Mouse (Mus musculus) hindbrain, embryonic 11.5 days (tissue): ENCODE measurements at regions not wholly inside any gene's neighbourhood (a gene's known extent, or its start where the extent isn't known, plus 50 kb on each side); places are given as distances from the start of the nearest gene placed in this dataset.

Experiments used
- ATAC-seq: fragments of 200-750 bp; cut with Nextera tagmentation; 2 replicates; pipeline ENCODE4 v1.8.0; 2017; ENCODE audit warnings: mild to moderate bottlenecking, moderate TSS enrichment, moderate library complexity; ENCODE audit not compliant: low FRiP score
- DNase-seq: peaks from one replicate; pipeline ENCODE4 v3.0.0-alpha.2; 2015; ENCODE audit warnings: low spot score
- H3K27ac ChIP-seq: fragments of 300-500 bp; sonication (generic); 2 replicates; pipeline ENCODE4 v1.5.1; 2014; ENCODE audit warnings: mild to moderate bottlenecking, low read depth, low read length
- H3K27me3 ChIP-seq: fragments of 300-500 bp; sonication (generic); 2 replicates; pipeline ENCODE4 v1.6.1; 2014; ENCODE audit warnings: mild to moderate bottlenecking, low read length, moderate library complexity, mixed read lengths; ENCODE audit not compliant: control insufficient read depth, insufficient read depth
- H3K36me3 ChIP-seq: fragments of 300-500 bp; sonication (generic); 2 replicates; pipeline ENCODE4 v1.6.1; 2014; ENCODE audit warnings: mild to moderate bottlenecking, low read length, moderate library complexity, mixed read lengths; ENCODE audit not compliant: control insufficient read depth, insufficient read depth
- H3K4me1 ChIP-seq: fragments of 300-500 bp; sonication (generic); replicated peaks from 2 replicates; pipeline ENCODE4 v1.6.1; 2014; ENCODE audit warnings: low read length, mixed read lengths; ENCODE audit not compliant: control insufficient read depth, insufficient read depth
- H3K4me2 ChIP-seq: fragments of 300-500 bp; sonication (generic); replicated peaks from 2 replicates; pipeline ENCODE4 v1.6.1; 2014; ENCODE audit warnings: mild to moderate bottlenecking, low read depth, low read length
- H3K4me3 ChIP-seq: fragments of 300-500 bp; sonication (generic); 2 replicates; pipeline ENCODE4 v1.5.1; 2014; ENCODE audit warnings: low read depth, low read length
- H3K9ac ChIP-seq: fragments of 300-500 bp; sonication (generic); 2 replicates; pipeline ENCODE4 v1.6.1; 2014; ENCODE audit warnings: low read depth, low read length
- H3K9me3 ChIP-seq: fragments of 300-500 bp; sonication (generic); 2 replicates; pipeline ENCODE4 v1.6.1; 2016; ENCODE audit warnings: low read length; ENCODE audit not compliant: control insufficient read depth
- WGBS: fragments of 180-500 bp; shearing (Covaris S2); extraction: QIAGEN DNeasy Blood & Tissue Kit; methylation state at CpG from one replicate; pipeline ENCODE4 v1.1.7; 2014; 5-methylcytosine and 5-hydroxymethylcytosine counted together

- Histone ChIP-seq H3K27ac (no peak overlapping the region), H3K4me3 (no peak overlapping the region), H3K36me3 (no peaks in the 10 kb centered on the region), H3K9ac (no peak overlapping the region), H3K9me3 (no peaks in the 10 kb centered on the region), H3K27me3 (no peaks in the 10 kb centered on the region), H3K4me2 (no peak overlapping the region), H3K4me1 (no peaks in the 10 kb centered on the region)
- DNase-seq (no peak), ATAC-seq (no peak)
- WGBS, result 84% methylated on average over 4 of the region's 4 CpGs
These were observed 318.0 kb upstream of the Npvf start for GRCm38 (mm10) chr6:50972268-50972667.

GRCm38 (mm10) chr6:50973231-50973654, 319.0 kb upstream of the Npvf start:
- Histone ChIP-seq H3K9me3 (no peaks in the 10 kb centered on the region), H3K4me1 (no peaks in the 10 kb centered on the region), H3K9ac (no peak overlapping the region), H3K36me3 (no peaks in the 10 kb centered on the region), H3K4me3 (no peak overlapping the region), H3K27ac (no peak overlapping the region), H3K4me2 (no peak overlapping the region), H3K27me3 (no peaks in the 10 kb centered on the region)
- ATAC-seq (no peak), DNase-seq (no peak)
- WGBS, result 95% methylated on average over 2 of the region's 2 CpGs

GRCm38 (mm10) chr6:50973815-50974214, 319.6 kb upstream of the Npvf start:
- Histone ChIP-seq H3K4me2 (no peak overlapping the region), H3K27ac (no peak overlapping the region)

GRCm38 (mm10) chr6:50974961-50975360, 320.7 kb upstream of the Npvf start:
- no peak overlapping the region for H3K4me3 ChIP-seq
- ATAC-seq, result no peak
- H3K36me3 ChIP-seq, result no peaks in the 10 kb centered on the region
- DNase-seq, result no peak
- no peak overlapping the region for H3K27ac ChIP-seq
- H3K9ac ChIP-seq, result no peak overlapping the region
- WGBS, result 3% methylated on average over 1 of the region's 1 CpGs
- no peaks in the 10 kb centered on the region for H3K27me3 ChIP-seq
- no peaks in the 10 kb centered on the region for H3K4me1 ChIP-seq
- H3K9me3 ChIP-seq, result no peaks in the 10 kb centered on the region
- H3K4me2 ChIP-seq, result no peak overlapping the region

More at GRCm38 (mm10) chr6:50973815-50974214, 319.6 kb upstream of the Npvf start:
- ATAC-seq (no peak), DNase-seq (no peak)
- Histone ChIP-seq H3K9me3 (no peaks in the 10 kb centered on the region), H3K36me3 (no peaks in the 10 kb centered on the region), H3K9ac (no peak overlapping the region), H3K4me1 (no peaks in the 10 kb centered on the region), H3K4me3 (no peak overlapping the region), H3K27me3 (no peaks in the 10 kb centered on the region)

- no peaks in the 10 kb centered on the region for H3K9me3 ChIP-seq
- WGBS, result 67% methylated on average over 7 of the region's 7 CpGs
- H3K4me2 ChIP-seq, result no peak overlapping the region
- ATAC-seq, result no peak
- DNase-seq, result no peak
- no peak overlapping the region for H3K9ac ChIP-seq
- H3K4me3 ChIP-seq, result no peak overlapping the region
- H3K27me3 ChIP-seq, result no peaks in the 10 kb centered on the region
- no peaks in the 10 kb centered on the region for H3K4me1 ChIP-seq
- H3K36me3 ChIP-seq, result no peaks in the 10 kb centered on the region
- no peak overlapping the region for H3K27ac ChIP-seq
These were observed 322.7 kb upstream of the Npvf start for GRCm38 (mm10) chr6:50976973-50977372.

GRCm38 (mm10) chr6:50977381-50977780, 323.1 kb upstream of the Npvf start:
- Histone ChIP-seq H3K36me3 (no peaks in the 10 kb centered on the region), H3K4me1 (no peaks in the 10 kb centered on the region), H3K27ac (no peak overlapping the region), H3K9me3 (no peaks in the 10 kb centered on the region), H3K4me2 (no peak overlapping the region), H3K4me3 (no peak overlapping the region), H3K27me3 (no peaks in the 10 kb centered on the region), H3K9ac (no peak overlapping the region)
- 68% methylated on average over 8 of the region's 8 CpGs for WGBS
- ATAC-seq (no peak), DNase-seq (no peak)

GRCm38 (mm10) chr6:50978016-50978415, 323.8 kb upstream of the Npvf start:
- WGBS, result 77% methylated on average over 4 of the region's 4 CpGs
- H3K27me3 ChIP-seq, result no peaks in the 10 kb centered on the region
- no peaks in the 10 kb centered on the region for H3K9me3 ChIP-seq
- no peak for ATAC-seq
- H3K27ac ChIP-seq, result no peak overlapping the region
- no peak overlapping the region for H3K4me3 ChIP-seq
- H3K36me3 ChIP-seq, result no peaks in the 10 kb centered on the region
- no peaks in the 10 kb centered on the region for H3K4me1 ChIP-seq
- H3K4me2 ChIP-seq, result no peak overlapping the region
- DNase-seq, result no peak
- no peak overlapping the region for H3K9ac ChIP-seq

GRCm38 (mm10) chr6:50978571-50978970, 324.3 kb upstream of the Npvf start:
- no peak overlapping the region for H3K27ac ChIP-seq
- no peaks in the 10 kb centered on the region for H3K4me1 ChIP-seq
- 48% methylated on average over 3 of the region's 3 CpGs for WGBS

GRCm38 (mm10) chr6:50979764-50980163, 325.5 kb upstream of the Npvf start:
- H3K4me3 ChIP-seq, result no peak overlapping the region
- 81% methylated on average over 1 of the region's 1 CpGs for WGBS
- DNase-seq (no peak), ATAC-seq (no peak)
- H3K9me3 ChIP-seq, result no peaks in the 10 kb centered on the region
- H3K36me3 ChIP-seq, result no peaks in the 10 kb centered on the region
- no peaks in the 10 kb centered on the region for H3K27me3 ChIP-seq
- no peak overlapping the region for H3K9ac ChIP-seq
- no peak overlapping the region for H3K4me2 ChIP-seq
- H3K27ac ChIP-seq, result no peak overlapping the region
- H3K4me1 ChIP-seq, result no peaks in the 10 kb centered on the region

More at GRCm38 (mm10) chr6:50978571-50978970, 324.3 kb upstream of the Npvf start:
- no peak overlapping the region for H3K4me3 ChIP-seq
- no peaks in the 10 kb centered on the region for H3K36me3 ChIP-seq
- ATAC-seq (no peak), DNase-seq (no peak)
- no peaks in the 10 kb centered on the region for H3K27me3 ChIP-seq
- no peak overlapping the region for H3K4me2 ChIP-seq
- H3K9me3 ChIP-seq, result no peaks in the 10 kb centered on the region
- H3K9ac ChIP-seq, result no peak overlapping the region
